In the genomic region with DNA sequence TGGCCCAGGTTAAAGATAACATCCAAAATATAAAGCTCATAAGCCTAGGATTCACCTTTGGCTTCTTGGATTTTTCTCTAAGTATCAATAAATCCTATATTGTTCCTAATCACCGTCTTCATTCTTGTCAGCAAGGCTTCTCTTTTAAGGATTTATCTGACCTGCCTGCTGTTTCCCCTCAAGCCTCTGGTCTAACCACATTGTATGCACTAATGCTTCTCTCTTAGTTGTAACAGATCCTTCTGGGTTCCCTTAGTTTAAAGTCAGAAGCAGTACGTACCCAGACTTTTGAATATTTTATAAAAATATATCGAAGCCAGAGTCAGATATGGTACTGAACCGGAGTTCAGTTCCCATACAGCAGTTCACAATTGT, we compare ENCODE assay signal across 9 mouse cellular contexts. TPM values are rescaled to one million over a fixed set of nuclear protein-coding genes. Genes with fewer than 3 reads are reported as not detected.
A peak's percentile ranks its signal among the peaks of the same experiment; 100 is the strongest.
DNase-seq lines count a peak whose midpoint lies in the region; ATAC-seq and TF ChIP-seq lines count a peak whose summit lies in the region.
"Had no signal": no experiment of that assay in that cellular context is flagged by ENCODE, and none has a peak within 500 bp of the region (broad histone marks: within the 10 kb centered on the region; RNA-seq: fewer than 3 reads in every experiment).

No protein-coding gene starts in this region.

- no peaks in the 10 kb centered on the region for H3K36me3 ChIP-seq in forebrain, embryonic 11.5 days (ENCODE audit: control insufficient read depth, insufficient read depth, low read length)
- no peaks in the 10 kb centered on the region for H3K36me3 ChIP-seq in intestine, embryonic 16.5 days (ENCODE audit: control insufficient read depth, insufficient read depth, low read length)
- no peaks in the 10 kb centered on the region; the same call in 1 of the 2 replicates for H3K36me3 ChIP-seq in midbrain, postnatal 0 days (ENCODE audit: insufficient read depth, low read length)
- H3K36me3 ChIP-seq: stomach, embryonic 15.5 days had no signal

- ATAC-seq in forebrain, embryonic 11.5 days (replicated peaks; ENCODE audit: low FRiP score) = peak; percentile 24; the same call in 1 of the 2 replicates
- no peak for ATAC-seq in intestine, embryonic 16.5 days
- no peak; the same call in 1 of the 2 replicates for ATAC-seq in midbrain, postnatal 0 days (ENCODE audit: low FRiP score)

- no peaks in the 10 kb centered on the region for H3K4me1 ChIP-seq in forebrain, embryonic 11.5 days (replicated peaks; ENCODE audit: control insufficient read depth, insufficient read depth, low read length)
- H3K4me1 ChIP-seq in intestine, embryonic 16.5 days (ENCODE audit: control insufficient read depth, insufficient read depth, low read length) = no peaks in the 10 kb centered on the region
- no peaks in the 10 kb centered on the region for H3K4me1 ChIP-seq in midbrain, postnatal 0 days (ENCODE audit: insufficient read depth, low read length)
- H3K4me1 ChIP-seq: stomach, embryonic 15.5 days had no signal

- whole genome bisulfite sequencing in forebrain, embryonic 11.5 days = 84% methylated on average over 4 of the region's 4 CpGs
- WGBS in intestine, embryonic 16.5 days = 82% methylated on average over 4 of the region's 4 CpGs
- 69% methylated on average over 4 of the region's 4 CpGs for WGBS in midbrain, postnatal 0 days

- H3K9ac ChIP-seq in forebrain, embryonic 11.5 days (ENCODE audit: low read length) = no peak overlapping the region
- H3K9ac ChIP-seq in intestine, embryonic 16.5 days (ENCODE audit: low read depth, low read length) = no peak overlapping the region
- no peak overlapping the region for H3K9ac ChIP-seq in midbrain, postnatal 0 days (replicated peaks; ENCODE audit: low read length, poor library complexity, severe bottlenecking)

- peak overlapping the region; percentile 55 for H3K4me3 ChIP-seq in left cerebral cortex, adult 2 months
- H3K4me3 ChIP-seq in forebrain, embryonic 11.5 days (ENCODE audit: low read depth, low read length) = 0 out of 2 replicates have a peak overlapping the region, but pooled peaks have one; percentile 46
- H3K4me3 ChIP-seq in intestine, embryonic 16.5 days (ENCODE audit: low read length) = peak overlapping the region; percentile 60; the same call in 1 of the 2 replicates
- peak overlapping the region; percentile 54; the same call in 1 of the 2 replicates for H3K4me3 ChIP-seq in midbrain, postnatal 0 days (ENCODE audit: low read depth, low read length)

- no peak for TF ChIP-seq CTCF in left cerebral cortex, adult 2 months (IDR thresholded peaks at IDR 0.05)
- no peak for TF ChIP-seq CTCF in midbrain, postnatal 0 days (IDR thresholded peaks at IDR 0.05)

- H3K4me2 ChIP-seq in forebrain, embryonic 11.5 days (ENCODE audit: low read depth, low read length, severe bottlenecking) = peak overlapping the region; percentile 44; the same call in 1 of the 2 replicates
- H3K4me2 ChIP-seq in intestine, embryonic 16.5 days (ENCODE audit: low read depth, low read length) = no peak overlapping the region
- H3K4me2 ChIP-seq in midbrain, postnatal 0 days (ENCODE audit: low read depth, low read length, poor library complexity, severe bottlenecking) = no peak overlapping the region

- peak overlapping the region; percentile 57 for H3K27ac ChIP-seq in left cerebral cortex, adult 2 months
- H3K27ac ChIP-seq in forebrain, embryonic 11.5 days (ENCODE audit: low read depth, low read length) = no peak overlapping the region
- no peak overlapping the region for H3K27ac ChIP-seq in intestine, embryonic 16.5 days (ENCODE audit: low read length)
- H3K27ac ChIP-seq in midbrain, postnatal 0 days (ENCODE audit: low read depth, low read length) = no peak overlapping the region

- intact Hi-C loops in left cerebral cortex, adult 2 months (cut with DNase I) = loop anchor here (5.0 kb wide), 2 partner anchors 214 to 279 kb away; no protein-coding TSS in a partner anchor
- intact Hi-C loops in left cerebral cortex, postnatal 36 days (cut with DNase I) = no loop called here

- peaks cover 2% of the 10 kb centered on the region; the same call in 1 of the 2 replicates for H3K27me3 ChIP-seq in forebrain, embryonic 11.5 days (ENCODE audit: control insufficient read depth, insufficient read depth, low read length)
- H3K27me3 ChIP-seq in intestine, embryonic 16.5 days (replicated peaks; ENCODE audit: control insufficient read depth, insufficient read depth, low read length) = no peaks in the 10 kb centered on the region
- no peaks in the 10 kb centered on the region; the same call in 1 of the 2 replicates for H3K27me3 ChIP-seq in midbrain, postnatal 0 days (ENCODE audit: insufficient read depth, low read length)
- H3K27me3 ChIP-seq: stomach, embryonic 15.5 days had no signal

- no peaks in the 10 kb centered on the region for H3K9me3 ChIP-seq in forebrain, embryonic 11.5 days (ENCODE audit: control insufficient read depth, low read length)
- no peaks in the 10 kb centered on the region for H3K9me3 ChIP-seq in intestine, embryonic 16.5 days (ENCODE audit: control insufficient read depth, low read length)
- no peaks in the 10 kb centered on the region for H3K9me3 ChIP-seq in midbrain, postnatal 0 days (ENCODE audit: low read length)
- H3K9me3 ChIP-seq: stomach, embryonic 15.5 days had no signal

- DNase-seq in left cerebral cortex, adult 2 months (ENCODE audit: extremely low spot score in 1 of 2, low spot score in 2 of 2) = no peak
- no peak for DNase-seq in left cerebral cortex, postnatal 36 days (ENCODE audit: low spot score in 2 of 2)
- DNase-seq in forebrain, embryonic 11.5 days (ENCODE audit: low spot score) = no peak
- no peak for DNase-seq in midbrain, postnatal 0 days (ENCODE audit: low spot score)
- DNase-seq in cerebellum, adult 18-20 months = no peak
- no peak for DNase-seq in embryo, embryonic 10.5 days (ENCODE audit: low spot score)
- no peak for DNase-seq in cerebellum, postnatal 25 days

RNA-seq across cellular contexts. Expression of a gene that starts 0.3 kb away (rescaled TPM):
- 1 to 10 TPM; 8.4 to 9.2 TPM for total RNA-seq in left cerebral cortex, adult 2 months (2021)
- 10 to 100 TPM in 1 of 2 experiments, 1 to 10 TPM in 1; 8.9 to 10.7 TPM for total RNA-seq in left cerebral cortex, postnatal 36 days (2021)
- 9.3 and 10.0 TPM in 2 replicates for polyA plus RNA-seq in forebrain, embryonic 11.5 days (2014; fragmentation: Nextera tagmentation; extraction: Ambion mirVana)
- polyA plus RNA-seq in intestine, embryonic 16.5 days (2015; fragmentation: Nextera tagmentation; extraction: Ambion mirVana) = 2.2 and 2.4 TPM in 2 replicates
- 6.9 and 9.7 TPM in 2 replicates for total RNA-seq in midbrain, postnatal 0 days (2014; rRNA removed)
- polyA plus RNA-seq in midbrain, postnatal 0 days (2015; fragmentation: Nextera tagmentation; extraction: Ambion mirVana) = 2.3 and 3.1 TPM in 2 replicates
